Mouse (Mus musculus) bone marrow, adult 2 months (tissue): ENCODE data around the gene Slx4ip. TPM values are rescaled to one million over a fixed set of nuclear protein-coding genes. Genes with fewer than 3 reads are reported as not detected.

Experiments
- H3K27ac ChIP-seq: fragments of 200-500 bp; 2 replicates; pipeline ENCODE4 v1.5.1; 2012; ENCODE audit warnings: low read depth, mild to moderate bottlenecking, control low read depth, inconsistent platforms, low read length; ENCODE audit not compliant: control insufficient read depth, poor library complexity, insufficient read depth
- H3K4me1 ChIP-seq: fragments of 200-500 bp; 2 replicates; pipeline ENCODE4 v1.6.1; 2011; ENCODE audit warnings: low read length; ENCODE audit not compliant: control insufficient read depth, insufficient read depth
- H3K4me3 ChIP-seq: fragments of 200-500 bp; replicated peaks from 2 replicates; pipeline ENCODE3; 2011; ENCODE audit warnings: mild to moderate bottlenecking, low read depth, low read length, control low read depth; ENCODE audit not compliant: control insufficient read depth
- CTCF ChIP-seq: fragments of 200-500 bp; IDR thresholded peaks from 2 replicates; pipeline ENCODE4 v1.5.1; 2011; ENCODE audit warnings: low read length, control low read depth; ENCODE audit not compliant: control insufficient read depth, insufficient read depth
- POLR2A ChIP-seq: fragments of 200-500 bp; IDR thresholded peaks from 2 replicates; pipeline ENCODE4 v1.6.1; 2011; ENCODE audit warnings: low read depth, mild to moderate bottlenecking, control low read depth, low read length, borderline replicate concordance; ENCODE audit not compliant: control insufficient read depth
- WGBS: fragments of 180-500 bp; shearing (Covaris S2); methylation state at CpG from one replicate; pipeline ENCODE4 v1.1.7; 2018; 5-methylcytosine and 5-hydroxymethylcytosine counted together
- polyA plus RNA-seq: library from polyadenylated mRNA; stranded (reverse); fragments of >200 nt; gene quantifications from 2 replicates; pipeline ENCODE4 v1.2.4, GENCODE M21; 2011; ENCODE audit warnings: low replicate concordance; ENCODE audit not compliant: missing spikeins, insufficient read depth, insufficient read length

Gene Slx4ip
- polyA plus RNA-seq, 1 experiment, result 5.0 TPM

- Histone ChIP-seq H3K4me1 (no peaks in the 10 kb centered on the region), H3K4me3 (no peak overlapping the region), H3K27ac (no peak overlapping the region)
- no peak for TF ChIP-seq CTCF
- TF ChIP-seq POLR2A, result no peak
- WGBS, result 66% methylated on average over 4 of the region's 4 CpGs
These were observed 219.3 kb downstream of the Slx4ip start for GRCm38 (mm10) chr2:137110214-137110898.

- no peak for TF ChIP-seq CTCF
- no peak for TF ChIP-seq POLR2A
- 68% methylated on average over 12 of the region's 12 CpGs for WGBS
- no peaks in the 10 kb centered on the region; the same call in 1 of the 2 replicates for H3K4me1 ChIP-seq
- no peak overlapping the region for H3K4me3 ChIP-seq
- H3K27ac ChIP-seq, result no peak overlapping the region
These were observed 222.5 kb downstream of the Slx4ip start for GRCm38 (mm10) chr2:137113288-137114061.

GRCm38 (mm10) chr2:137114248-137115096 lies 223.5 kb downstream of the Slx4ip start:
- peak overlapping the region; percentile 66 for H3K4me3 ChIP-seq
- peak overlapping the region; percentile 60 for H3K27ac ChIP-seq
- H3K4me1 ChIP-seq, result no peaks in the 10 kb centered on the region; the same call in 1 of the 2 replicates
- WGBS, result 1% methylated on average over 51 of the region's 51 CpGs
- TF ChIP-seq CTCF (peak; percentile 23; the same call in 1 of the 2 replicates), POLR2A (no peak)

- TF ChIP-seq CTCF, result no peak
- no peak for TF ChIP-seq POLR2A
- under 1% methylated on average over 40 of the region's 40 CpGs for WGBS
- Histone ChIP-seq H3K4me3 (peak overlapping the region; percentile 66), H3K4me1 (no peaks in the 10 kb centered on the region; the same call in 1 of the 2 replicates), H3K27ac (peak overlapping the region; percentile 15)
These were observed 224.4 kb downstream of the Slx4ip start for GRCm38 (mm10) chr2:137115241-137116024.

- WGBS, result 1% methylated on average over 58 of the region's 59 CpGs
- H3K27ac ChIP-seq, result peak within 1 kb of the TSS; percentile 80
- TF ChIP-seq POLR2A (no peak), CTCF (no peak)
- H3K4me1 ChIP-seq, result no peaks in the 10 kb centered on the region; the same call in 1 of the 2 replicates
- H3K4me3 ChIP-seq, result peak within 1 kb of the TSS; percentile 66
These were observed 225.1 kb downstream of the Slx4ip start, which contains the start of gene Jag1 for GRCm38 (mm10) chr2:137116025-137116674. TSS of gene Jag1 (minus strand) at chr2:137116644.

GRCm38 (mm10) chr2:137116675-137117320 lies 225.8 kb downstream of the Slx4ip start:
- H3K27ac ChIP-seq, result peak overlapping the region; percentile 80

GRCm38 (mm10) chr2:137117321-137117690 lies 226.3 kb downstream of the Slx4ip start:
- H3K27ac ChIP-seq, result peak overlapping the region; percentile 80
- WGBS, result under 1% methylated on average over 33 of the region's 33 CpGs

More at GRCm38 (mm10) chr2:137116675-137117320, 225.8 kb downstream of the Slx4ip start:
- H3K4me3 ChIP-seq, result peak overlapping the region; percentile 39
- TF ChIP-seq CTCF, result no peak
- TF ChIP-seq POLR2A, result no peak
- H3K4me1 ChIP-seq, result no peaks in the 10 kb centered on the region; the same call in 1 of the 2 replicates
- WGBS, result under 1% methylated on average over 61 of the region's 61 CpGs

More at GRCm38 (mm10) chr2:137117321-137117690, 226.3 kb downstream of the Slx4ip start:
- Histone ChIP-seq H3K4me3 (peak overlapping the region; percentile 36), H3K4me1 (no peaks in the 10 kb centered on the region; the same call in 1 of the 2 replicates)
- TF ChIP-seq CTCF (peak; percentile 33; the same call in 1 of the 2 replicates), POLR2A (no peak)

Other genes starting within 250 kb of the Slx4ip start
- gene Snap25, start 177.8 kb upstream of the Slx4ip start, polyA plus RNA-seq, result 7.6 TPM in 1 of 2 replicates, not detected in the other
- 13.1 TPM in 1 of 2 replicates, not detected in the other for gene AL731706.2, start 5.5 kb upstream of the Slx4ip start, polyA plus RNA-seq
- gene AL731706.1, start 171 bp downstream of the Slx4ip start, polyA plus RNA-seq, result 4.3 and 13.9 TPM in 2 replicates
- gene Mkks, start 171 bp downstream of the Slx4ip start, polyA plus RNA-seq, result 2.3 and 6.8 TPM in 2 replicates
- 2.3 and 3.9 TPM in 2 replicates for gene Jag1, start 225.4 kb downstream of the Slx4ip start, polyA plus RNA-seq